Mouse (Mus musculus): ENCODE measurements around the gene Btd.
"Not testable (repeated sequence)": the region's sequence is repeated elsewhere in the genome, so short reads cannot be mapped to it uniquely, and the experiment has no call there.

Gene Btd

DNA sequence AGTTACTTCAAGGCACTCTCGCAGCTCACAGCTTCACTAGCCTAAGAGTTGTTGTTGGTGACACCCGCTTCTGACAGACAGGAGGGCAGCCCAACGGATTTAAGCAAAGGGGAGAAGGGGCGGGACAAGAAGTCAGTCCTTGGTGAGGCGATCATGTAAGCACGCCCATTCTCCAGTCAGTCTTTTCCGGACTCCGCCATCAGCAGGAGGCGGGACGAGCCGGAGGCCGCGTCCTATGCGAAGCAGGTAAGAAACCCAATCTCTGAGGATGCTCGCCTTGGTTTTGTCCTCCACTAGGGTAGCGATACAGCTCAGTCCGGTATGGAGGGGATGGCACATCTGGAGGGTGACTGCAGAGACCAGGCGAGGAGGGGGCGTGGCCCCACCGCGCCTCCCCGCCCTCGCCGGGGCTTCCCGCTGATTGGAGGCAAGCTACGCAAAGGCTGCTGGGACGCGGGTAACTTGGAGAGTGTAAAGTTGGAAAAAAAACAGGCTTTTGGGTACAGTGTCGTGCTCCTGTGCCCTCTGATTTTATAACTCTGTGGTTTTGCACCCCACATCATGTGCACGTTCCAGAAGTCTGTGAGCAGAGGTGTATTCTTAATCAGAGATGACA, at the start of gene Btd, which contains the start of gene Hacl1:
Gene Btd, plus strand, starts transcription at position 139 of the 616 bp plus-strand sequence.
Gene Hacl1, minus strand, starts transcription at position 397 of the 616 bp plus-strand sequence.
- peak; percentile 73 for DNase-seq (ENCODE audit: low spot score)

DNA sequence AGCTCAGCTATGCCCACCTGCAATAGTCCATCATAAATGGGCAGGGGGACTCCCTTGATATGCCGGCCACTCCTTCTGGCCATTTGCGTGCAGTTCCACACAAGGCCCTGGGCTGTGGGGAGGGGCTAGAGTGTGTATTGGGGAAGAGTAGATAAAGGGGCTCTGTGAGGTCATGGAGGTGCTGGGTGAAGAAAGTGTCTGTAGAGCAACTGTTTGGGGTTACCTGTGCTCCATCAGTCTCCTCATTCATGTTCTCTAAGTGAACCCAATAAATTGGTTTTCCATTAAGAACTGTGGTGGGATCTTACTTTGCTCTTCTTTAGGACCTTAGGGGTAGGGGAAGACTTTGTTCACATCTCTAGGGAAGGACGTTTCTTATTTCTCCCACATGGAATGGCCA, 49.6 kb upstream of the Btd start, which contains the start of gene Colq:
Gene Colq, minus strand, starts transcription at position 101 of the 400 bp plus-strand sequence.
- no peak for DNase-seq (ENCODE audit: low spot score)

DNA sequence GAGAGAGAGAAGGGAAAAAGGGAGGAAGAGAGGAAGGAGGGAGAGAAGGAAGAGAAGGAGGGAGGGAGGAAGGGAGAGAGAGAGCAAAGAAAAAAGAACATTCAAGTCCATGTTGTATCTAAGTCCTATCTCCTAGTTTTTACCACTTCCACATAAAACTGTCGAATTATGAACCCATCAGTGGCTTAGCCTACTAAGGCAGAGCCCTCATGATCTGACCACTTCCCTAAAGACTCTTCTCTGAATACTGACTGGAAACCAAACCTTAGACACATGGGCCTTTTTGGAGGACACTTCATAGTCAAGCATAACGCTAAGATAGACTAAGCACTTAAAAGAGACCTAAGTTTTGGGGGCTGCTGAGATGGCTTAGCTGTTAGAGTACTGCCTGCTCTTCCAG, 47.8 kb upstream of the Btd start:
- DNase-seq (ENCODE audit: low spot score) = no peak

DNA sequence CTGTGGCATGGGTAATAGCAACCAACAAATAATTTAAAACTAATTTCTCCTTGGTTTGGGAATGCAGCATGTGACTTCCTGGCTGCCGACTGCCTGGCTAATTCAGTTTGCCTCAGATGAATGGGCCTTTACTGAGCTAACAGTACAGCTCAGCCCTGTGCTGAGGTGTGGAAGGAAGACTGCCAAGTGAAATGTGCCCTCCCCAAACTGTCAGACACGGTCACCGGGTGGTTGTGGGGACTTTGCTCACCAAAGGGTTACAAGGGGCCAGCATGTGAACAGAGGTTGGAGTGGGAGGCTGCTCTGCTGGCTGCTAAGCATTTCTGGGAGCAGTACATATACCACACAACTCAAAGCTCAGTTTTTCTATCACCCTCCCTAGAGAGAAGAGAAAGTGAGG, 46.1 kb upstream of the Btd start:
- DNase-seq (ENCODE audit: low spot score) = no peak

DNA sequence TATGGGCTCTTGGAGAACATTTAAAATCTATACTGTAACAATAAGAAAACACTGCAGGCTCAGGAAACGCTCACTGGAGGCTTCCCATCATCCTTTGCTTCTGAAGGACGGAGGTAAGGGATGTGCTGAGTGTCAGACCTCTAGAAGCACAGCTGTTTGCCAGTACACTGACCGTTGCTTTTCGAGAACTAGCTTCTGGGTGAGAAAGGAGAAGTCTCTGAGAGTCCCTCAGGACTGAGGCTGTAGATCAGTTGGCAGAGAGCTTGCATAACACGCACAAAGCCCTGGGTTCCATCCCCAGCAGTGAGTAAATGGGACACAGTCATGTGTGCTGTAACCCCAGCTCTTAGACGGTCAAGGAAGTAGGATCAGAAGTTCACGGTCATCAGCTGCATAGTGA, 44.4 kb upstream of the Btd start:
- DNase-seq (ENCODE audit: low spot score) = no peak

DNA sequence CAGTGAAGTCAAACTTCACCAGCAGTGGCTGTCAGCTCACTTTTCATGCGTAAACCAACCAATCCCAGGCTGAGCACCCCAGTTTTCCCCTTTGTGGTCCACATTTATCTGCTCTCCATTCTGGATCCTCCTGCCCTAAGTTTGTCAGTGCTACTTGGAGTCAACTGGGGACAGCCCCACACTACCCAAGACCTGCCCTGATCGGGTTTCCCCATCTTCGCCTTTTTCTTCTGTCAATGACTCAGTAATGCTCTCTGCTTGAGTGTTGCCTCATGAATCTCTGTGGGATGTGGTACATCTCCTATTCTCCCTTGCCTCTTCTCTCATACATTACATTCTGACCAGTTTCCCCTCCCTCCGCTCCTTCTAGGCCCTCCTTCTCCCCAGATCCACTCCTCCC, 43.4 kb upstream of the Btd start:
- DNase-seq (ENCODE audit: low spot score) = no peak

DNA sequence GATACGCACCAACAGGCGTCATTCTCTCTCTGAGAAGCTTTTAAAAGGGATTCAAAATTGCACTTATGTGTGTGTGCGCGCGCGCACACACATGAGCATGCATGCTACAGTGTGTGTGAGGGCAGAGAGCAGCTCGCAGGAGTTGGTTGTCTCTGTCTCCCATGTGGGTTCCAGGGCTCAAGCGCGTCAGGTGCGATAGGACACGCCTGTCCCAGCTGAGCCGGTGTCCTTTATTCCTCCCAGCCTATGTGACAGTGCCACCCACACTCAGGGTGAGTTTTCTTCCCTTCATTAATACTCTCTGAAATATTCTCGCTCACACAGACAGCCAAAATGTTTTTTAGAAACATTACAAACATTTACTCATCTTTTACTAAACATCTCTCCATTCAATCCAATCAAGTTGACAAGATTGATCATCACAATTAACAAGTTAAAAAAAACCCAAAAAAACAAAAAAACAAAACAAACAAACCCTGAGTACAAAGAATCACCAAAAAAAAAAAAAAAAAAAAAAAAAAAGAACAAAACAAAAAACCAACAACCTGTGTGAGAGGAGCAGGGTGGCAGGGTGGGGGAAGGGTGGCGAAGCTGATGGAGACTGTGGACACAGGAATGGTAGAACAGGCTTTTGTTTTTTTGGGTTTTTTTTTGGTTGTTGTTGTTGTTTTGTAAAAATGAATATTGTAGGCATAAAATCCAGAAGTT, 38.8 kb upstream of the Btd start:
- no peak for DNase-seq (ENCODE audit: low spot score)

DNA sequence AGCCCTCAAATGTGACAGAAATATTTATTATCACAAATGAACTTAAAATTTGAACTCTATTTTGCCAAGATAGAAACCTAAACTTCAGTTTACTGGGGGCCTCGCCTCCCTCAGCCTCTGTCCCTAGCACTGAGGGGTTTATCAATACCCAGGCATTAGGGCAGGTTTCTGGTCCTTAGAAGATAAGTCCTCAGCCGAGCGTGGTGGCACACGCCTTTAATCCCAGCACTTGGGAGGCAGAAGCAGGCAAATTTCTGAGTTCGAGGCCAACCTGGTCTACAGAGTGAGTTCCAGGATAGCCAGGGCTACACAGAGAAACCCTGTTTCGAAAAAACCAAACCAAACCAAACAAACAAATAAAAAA, 38.2 kb upstream of the Btd start:
- DNase-seq (ENCODE audit: low spot score) = not testable (repeated sequence)

DNA sequence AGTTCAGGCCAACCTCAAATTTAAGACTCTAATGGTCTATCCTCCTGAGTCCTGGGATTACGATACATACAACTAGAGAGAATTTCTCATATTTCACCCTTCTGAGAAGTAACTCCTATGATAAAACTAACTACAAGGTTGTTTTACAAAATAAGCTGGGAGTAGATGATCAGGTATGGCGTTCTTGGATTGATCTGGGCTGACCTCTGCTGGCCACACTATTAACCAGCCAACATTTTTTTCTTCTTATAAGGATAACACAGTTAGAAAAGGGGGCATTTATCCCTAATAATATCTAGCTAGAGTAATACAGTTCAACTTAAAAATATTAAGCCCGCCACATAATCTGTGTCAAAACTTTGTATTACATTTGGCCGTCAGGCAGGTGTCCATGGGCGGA, 35.9 kb upstream of the Btd start:
- peak; percentile 19 for DNase-seq (ENCODE audit: low spot score)

DNA sequence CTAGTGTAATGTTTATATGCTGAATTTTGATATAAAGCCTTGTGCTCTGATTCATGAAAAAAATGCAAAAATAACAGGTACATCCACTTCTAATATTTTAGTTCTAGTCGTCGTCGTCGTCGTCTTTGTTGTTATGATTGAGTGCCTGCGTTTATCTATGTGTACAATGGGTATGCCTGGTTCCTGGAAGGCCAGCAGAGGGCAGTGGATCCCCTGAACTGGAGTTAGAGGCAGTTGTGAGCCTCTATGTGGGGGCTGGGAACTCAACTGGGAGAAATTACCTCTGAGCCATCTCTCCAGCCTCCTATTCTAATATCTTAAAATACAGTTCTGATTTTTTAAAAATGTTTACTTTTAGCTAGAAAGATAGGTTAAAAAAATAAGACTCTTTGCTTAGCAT, 35.3 kb upstream of the Btd start:
- no peak for DNase-seq (ENCODE audit: low spot score)

DNA sequence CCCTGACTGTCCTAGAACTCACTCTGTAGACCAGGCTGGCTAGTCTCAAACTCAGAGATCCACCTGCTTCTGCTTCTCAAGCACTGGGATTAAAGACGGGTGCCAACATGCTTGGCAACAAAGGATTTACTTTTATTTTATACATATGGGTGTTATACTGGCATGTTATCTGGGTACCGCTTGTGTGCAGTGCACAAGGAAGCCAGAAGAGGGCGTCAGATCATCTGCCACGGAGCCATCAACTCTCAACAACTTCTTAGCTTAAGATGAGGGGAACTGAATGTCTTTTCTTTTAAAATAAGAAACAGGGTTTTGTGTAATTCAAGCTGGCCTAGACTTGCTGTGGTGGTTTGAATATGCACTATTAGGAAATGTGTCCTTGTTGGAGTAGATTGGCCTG, 28.8 kb upstream of the Btd start:
- no peak for DNase-seq (ENCODE audit: low spot score)

DNA sequence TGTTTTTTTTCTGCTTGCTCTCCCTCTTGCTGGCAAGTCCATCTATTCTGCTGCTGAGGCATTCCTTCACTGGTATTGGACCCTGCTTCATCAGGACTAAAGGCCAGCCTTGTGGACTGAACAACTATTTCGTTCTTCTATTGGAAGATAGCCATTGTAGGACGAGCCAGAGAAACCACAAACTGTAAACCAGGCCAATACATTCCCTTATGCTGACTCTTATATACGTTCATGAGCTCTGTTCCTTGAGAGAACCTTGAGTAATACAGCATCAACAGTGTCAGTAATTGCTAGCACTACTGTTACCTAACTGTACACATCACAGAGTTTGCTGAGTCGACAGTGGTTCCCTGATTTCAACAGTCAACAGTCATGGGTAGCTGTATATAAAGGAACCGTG, 27.2 kb upstream of the Btd start:
- no peak for DNase-seq (ENCODE audit: low spot score)

DNA sequence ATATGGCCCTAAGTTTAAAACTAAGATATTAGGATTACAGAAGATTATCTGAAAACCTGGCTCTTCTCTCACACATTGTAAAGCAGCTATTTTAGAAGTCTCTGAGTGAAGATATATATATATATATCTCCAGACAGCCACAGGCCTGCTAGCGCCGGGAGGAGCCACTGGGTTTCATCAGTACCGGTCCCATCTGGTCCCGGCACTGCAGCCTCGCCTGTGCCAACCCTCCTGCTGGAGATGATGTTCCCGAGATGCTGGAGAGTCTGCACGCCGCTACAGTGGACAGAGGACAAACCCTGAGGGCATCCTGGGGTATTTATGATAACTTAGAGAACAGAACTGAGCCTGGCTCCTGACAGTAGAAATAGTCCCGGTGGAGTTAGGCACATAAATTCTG, 23.6 kb upstream of the Btd start:
- no peak for DNase-seq (ENCODE audit: low spot score)

DNA sequence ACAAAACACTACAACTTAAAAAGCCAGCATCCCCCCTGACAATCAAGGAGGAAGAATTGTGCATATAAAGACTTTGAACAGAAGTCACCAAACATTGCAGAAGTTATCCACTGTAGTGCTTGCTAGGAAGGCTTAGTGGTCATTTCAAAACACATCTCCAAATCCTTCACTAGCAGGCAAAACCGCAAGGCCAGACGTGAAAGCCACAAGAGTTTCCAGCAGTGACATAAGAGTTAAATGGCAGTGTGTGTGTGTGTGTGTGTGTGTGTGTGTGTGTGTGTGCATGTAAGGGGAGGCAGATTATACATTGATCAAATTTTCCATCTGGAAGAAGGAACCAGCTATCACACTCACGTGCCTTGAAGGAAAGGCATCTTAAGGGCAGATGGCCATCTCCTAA, 22.8 kb upstream of the Btd start:
- no peak for DNase-seq (ENCODE audit: low spot score)

DNA sequence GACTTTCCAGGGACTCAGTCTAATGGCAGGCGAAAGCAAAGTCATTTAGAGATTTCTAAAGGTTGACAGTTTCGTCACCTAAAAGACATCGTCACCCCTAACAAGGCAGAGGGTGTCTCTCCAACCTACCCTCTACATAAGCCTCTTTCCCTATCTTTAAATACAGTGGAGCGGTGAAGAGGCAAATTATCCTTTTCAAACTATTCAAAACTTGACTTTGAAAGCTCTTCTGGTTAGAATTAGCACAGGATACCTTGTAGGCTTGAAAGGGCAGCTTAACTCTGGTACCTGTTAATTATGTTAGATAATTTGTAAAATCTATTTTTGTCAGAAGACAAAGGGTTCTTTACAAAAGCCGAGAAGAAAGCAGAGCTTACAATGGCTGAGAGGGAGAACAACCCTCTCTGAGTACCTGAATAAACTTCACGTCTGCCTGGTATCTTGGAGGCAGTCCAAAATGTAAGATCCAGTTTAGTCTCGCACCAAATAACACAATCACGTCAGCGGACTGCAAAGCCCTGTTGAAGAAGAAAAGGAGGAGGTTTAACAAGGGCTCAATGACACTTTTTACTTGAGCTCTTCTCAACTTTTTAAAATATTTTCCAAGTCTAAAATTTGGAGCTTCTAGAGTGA, 20.1 kb upstream of the Btd start:
- DNase-seq (ENCODE audit: low spot score) = no peak

DNA sequence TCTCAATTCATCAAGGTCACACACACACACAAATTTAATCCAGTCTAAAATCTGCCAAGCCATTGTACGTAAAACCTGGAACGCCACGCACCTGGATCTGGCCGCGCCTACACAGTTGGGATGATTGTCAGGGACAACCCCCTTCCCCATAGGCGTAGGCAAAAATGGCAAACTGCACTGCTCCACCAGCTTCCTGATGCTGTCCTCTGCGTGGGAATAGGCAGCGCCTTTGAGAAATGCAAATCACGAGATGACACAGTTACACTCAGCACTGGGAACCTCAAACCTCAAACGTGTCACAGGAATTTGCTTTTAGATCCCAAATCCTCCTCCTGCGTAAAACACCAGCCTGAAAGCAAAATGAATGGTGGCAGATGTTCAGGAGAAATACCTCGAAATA, 18.1 kb upstream of the Btd start:
- no peak for DNase-seq (ENCODE audit: low spot score)

DNA sequence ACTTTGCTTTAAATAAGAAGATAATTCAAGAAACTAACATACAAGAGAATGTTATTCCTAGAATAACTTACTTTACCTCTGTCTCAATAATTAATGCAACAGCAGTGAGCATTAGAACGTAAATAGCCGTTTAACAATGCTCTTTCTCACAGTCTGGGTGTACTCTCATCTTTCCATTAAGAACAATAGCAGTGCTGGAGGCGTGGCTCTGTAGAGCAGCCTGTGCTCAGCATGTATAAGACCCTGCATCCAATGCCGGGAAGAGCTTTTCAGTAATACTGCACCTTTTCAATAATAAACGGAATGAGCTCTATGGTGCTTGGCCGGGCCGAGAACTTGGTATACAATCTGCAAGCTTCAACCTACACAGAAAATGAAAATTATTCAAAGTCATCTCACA, 10.2 kb upstream of the Btd start:
- DNase-seq (ENCODE audit: low spot score) = no peak

DNA sequence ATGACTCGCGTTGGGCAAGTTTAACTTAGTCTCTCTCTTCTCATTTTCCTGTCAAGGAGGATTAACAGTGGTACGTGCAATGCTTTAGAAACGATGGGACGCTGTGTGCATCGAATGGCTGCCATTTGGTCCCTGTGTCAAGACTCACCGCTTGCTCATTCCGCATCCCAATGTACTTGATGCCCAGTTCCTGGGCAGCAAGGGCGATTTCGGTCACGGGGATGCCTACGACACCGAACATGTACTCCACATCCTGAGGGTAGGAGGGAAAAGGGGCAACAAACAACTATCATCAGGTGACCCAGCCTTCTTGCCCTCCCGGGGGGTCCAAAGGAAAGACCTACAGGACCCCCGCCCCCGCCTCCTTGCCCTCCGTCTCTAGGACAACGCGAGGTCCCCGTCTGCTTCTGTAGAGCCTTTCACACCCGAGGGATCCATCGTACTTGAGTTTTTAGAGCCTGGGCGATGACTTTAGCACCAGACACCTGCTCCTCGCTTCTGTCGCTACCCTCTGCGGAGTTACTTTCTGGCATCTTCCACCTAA, 410 bp upstream of the Btd start, which contains the start of gene Gm49387:
Gene Gm49387, minus strand, starts transcription at position 533 of the 544 bp plus-strand sequence.
- DNase-seq (ENCODE audit: low spot score) = no peak

DNA sequence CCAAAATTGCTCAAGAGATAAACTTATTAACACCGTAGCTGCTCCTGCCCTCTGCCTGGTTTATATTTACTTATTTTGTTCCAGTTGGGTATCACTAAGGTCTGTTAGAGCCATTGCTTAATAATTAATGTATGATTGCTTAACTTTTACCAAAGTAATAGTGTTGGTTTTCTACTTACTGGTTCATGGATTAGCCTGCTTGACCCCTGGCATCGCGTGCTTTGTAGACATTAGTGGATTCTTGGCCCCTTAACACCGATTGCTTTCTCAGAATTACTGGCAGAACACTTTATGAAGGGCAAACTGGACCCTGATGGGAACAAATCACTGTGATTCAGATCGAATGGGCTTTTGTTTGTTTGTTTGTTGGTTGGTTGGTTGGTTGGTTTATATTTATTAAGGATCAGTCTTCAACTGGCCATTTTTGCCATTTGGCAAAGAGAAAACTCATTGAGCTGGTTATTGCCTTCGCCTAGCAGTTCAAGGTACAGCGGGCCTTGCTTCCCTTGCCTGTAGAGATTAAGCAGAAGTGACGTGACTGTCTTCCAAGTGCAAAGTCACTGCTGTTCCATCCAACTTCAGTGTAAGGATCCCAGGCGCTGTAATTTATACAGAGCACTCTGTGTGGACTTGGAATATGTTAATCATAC, 803 bp downstream of the Btd start:
- DNase-seq (ENCODE audit: low spot score) = no peak

DNA sequence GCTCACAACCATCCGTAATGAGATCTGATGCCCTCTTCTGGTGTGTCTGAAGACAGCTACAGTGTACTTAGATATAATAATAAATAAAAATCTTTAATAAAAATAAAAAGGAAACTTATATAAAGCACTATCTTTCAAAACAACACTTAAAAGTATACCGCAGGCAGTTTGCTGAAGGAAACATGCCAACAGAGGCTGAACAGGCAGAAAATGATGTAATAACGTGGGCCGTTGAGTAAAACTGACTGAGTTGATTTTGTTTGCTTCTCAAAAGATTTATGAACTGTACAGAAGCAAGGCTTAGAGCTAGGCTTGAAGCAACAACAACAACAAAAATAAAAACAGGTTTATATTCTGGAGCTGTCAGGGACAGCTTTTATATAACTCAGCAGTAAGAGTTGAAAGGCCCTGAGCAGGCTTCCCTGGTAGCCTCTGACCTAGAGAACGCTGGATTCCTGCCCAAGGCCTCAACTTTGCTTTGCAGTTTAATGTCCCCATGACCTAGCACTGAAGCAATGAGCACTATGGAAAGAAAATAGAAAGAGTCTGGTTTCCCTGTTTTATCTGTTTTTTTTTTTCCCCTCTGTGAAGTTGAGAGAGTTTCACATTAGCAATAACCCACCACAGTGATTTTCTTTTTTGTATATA, 3.5 kb downstream of the Btd start:
- DNase-seq (ENCODE audit: low spot score) = no peak

DNA sequence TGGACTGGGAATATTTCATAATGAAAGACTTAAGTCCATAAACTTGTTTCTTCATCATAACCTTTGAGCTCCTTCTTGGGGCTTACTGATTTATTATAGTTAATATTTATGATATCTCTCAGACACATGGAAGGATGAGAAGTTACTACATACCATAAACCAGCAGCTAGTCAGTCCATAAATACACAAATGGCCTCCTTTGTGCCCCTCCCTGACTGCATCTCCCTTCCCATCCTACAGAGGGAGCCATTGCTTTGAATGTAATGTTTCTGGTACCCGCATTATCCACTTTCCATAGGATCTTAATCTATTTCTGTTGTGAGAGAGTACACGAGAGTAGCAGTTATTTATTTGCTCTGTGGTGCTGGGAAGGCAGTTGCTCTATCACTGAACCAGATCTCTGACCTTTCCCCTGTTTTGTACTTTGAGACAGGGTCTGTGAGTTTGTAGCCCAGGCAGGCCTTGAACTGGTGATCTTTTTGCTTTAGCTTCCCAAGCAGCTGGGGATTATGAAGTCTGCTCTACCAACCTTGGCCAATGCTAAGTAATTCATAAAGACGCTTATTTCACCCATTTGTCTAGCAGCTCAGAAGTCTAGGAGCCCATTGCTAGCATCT, 4.2 kb downstream of the Btd start:
- no peak for DNase-seq (ENCODE audit: low spot score)

DNA sequence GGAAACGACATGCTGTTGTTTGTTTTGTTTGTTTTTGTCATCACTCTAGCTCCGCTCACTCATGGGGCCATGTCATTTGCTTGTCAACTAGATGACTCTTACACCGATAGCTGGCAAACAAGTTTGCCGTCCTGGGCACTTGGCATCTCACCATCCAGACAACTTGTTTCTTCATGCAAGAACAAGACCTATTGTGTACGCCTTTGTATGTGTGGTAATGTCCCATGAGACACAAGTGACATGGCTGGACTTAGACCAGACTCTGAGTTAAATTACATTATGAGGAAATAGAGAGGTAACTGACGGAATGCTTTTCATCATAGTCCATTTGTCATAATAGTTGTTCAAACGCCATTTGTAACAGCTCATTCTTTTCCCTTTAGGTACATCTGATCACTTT, 5.1 kb downstream of the Btd start:
- DNase-seq (ENCODE audit: low spot score) = no peak

Data from ovary, postnatal 14 days (tissue).